Mouse (Mus musculus): ENCODE data around the gene Zfp410. TPM values are rescaled to one million over a fixed set of nuclear protein-coding genes. Genes with fewer than 3 reads are reported as not detected.
A peak's percentile ranks its signal among the peaks of the same experiment; 100 is the strongest.

Gene Zfp410
- total and polyA plus RNA-seq, 3 experiments = 45.5 to 189 (median 182) TPM

DNA sequence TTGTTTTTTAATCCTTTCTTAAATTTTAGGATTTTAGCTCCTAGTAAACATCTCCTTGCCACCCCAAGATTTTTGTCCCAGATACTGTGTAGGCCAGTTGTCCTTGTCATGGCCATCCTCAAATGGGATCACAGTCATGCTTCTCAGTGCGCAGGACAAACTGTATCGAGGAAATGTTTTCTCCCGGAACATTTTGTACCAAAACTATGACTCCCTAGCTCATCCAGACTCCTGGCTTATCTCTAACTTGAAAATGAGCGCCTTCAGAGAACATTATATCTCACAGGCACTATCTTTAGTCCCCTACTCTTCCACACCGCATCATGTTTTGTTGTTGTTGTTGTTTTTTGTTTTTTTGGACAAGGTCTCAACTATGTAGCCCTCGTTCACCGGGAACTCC, 646 bp upstream of the Zfp410 start:
- peak overlapping the region; percentile 81 for H3K9ac ChIP-seq (ENCODE audit: control insufficient read depth, low read depth, low read length, poor library complexity, severe bottlenecking)
- H3K36me3 ChIP-seq (ENCODE audit: control insufficient read depth in 1 of 2, insufficient read depth in 2 of 2, low read length in 2 of 2) = peaks cover 0 to 23% of the 10 kb centered on the region in 2 experiments; a peak in 2 of 4 replicates
- peak overlapping the region; percentile 86 to 91 for H3K4me3 ChIP-seq (ENCODE audit: control insufficient read depth in 1 of 2, insufficient read depth in 1 of 2, low read depth in 2 of 2, low read length in 2 of 2)
- H3K27ac ChIP-seq (ENCODE audit: control insufficient read depth, low read depth, low read length) = no peak overlapping the region
- TF ChIP-seq SIN3A (IDR thresholded peaks at IDR 0.05; ENCODE audit: low read length) (no peak), JUND (IDR thresholded peaks at IDR 0.05; ENCODE audit: low read depth, low read length) (no peak), ZMIZ1 (IDR thresholded peaks at IDR 0.05; ENCODE audit: low read depth, low read length) (no peak), CTCF (IDR thresholded peaks at IDR 0.05 in 2 of 3, conservative IDR thresholded peaks at IDR 0.05 in 1 of 3; ENCODE audit: control insufficient read depth in 1 of 3, insufficient read depth in 1 of 3, low read depth in 2 of 3, low read length in 3 of 3, poor library complexity in 1 of 3, severe bottlenecking in 1 of 3) (no peak), KAT2A (conservative IDR thresholded peaks at IDR 0.05; ENCODE audit: low read depth, low read length) (no peak), POLR2AphosphoS2 (IDR thresholded peaks at IDR 0.05; ENCODE audit: low read length) (no peak), ZKSCAN1 (IDR thresholded peaks at IDR 0.05; ENCODE audit: low read depth, low read length) (no peak), NELFE (IDR thresholded peaks at IDR 0.05; ENCODE audit: low read depth, low read length) (no peak)
- peaks cover 28% of the 10 kb centered on the region for H3K79me2 ChIP-seq (ENCODE audit: control insufficient read depth, insufficient read depth, low read length, poor library complexity)
- H3K9me3 ChIP-seq (replicated peaks; ENCODE audit: insufficient read depth, low read length) = no peaks in the 10 kb centered on the region
- no peak for DNase-seq (ENCODE audit: low read depth, low spot score)
- peaks cover 6 to 7% of the 10 kb centered on the region in 2 experiments; a peak in 3 of 4 replicates for H3K4me1 ChIP-seq (ENCODE audit: control insufficient read depth in 1 of 2, insufficient read depth in 2 of 2, low read length in 2 of 2)
- no peaks in the 10 kb centered on the region for H3K27me3 ChIP-seq (ENCODE audit: control insufficient read depth in 1 of 2, insufficient read depth in 2 of 2, low read length in 2 of 2)

- Histone ChIP-seq H3K9ac (ENCODE audit: control insufficient read depth, low read depth, low read length, poor library complexity, severe bottlenecking) (no peak overlapping the region), H3K27me3 (ENCODE audit: control insufficient read depth in 1 of 2, insufficient read depth in 2 of 2, low read length in 2 of 2) (no peaks in the 10 kb centered on the region), H3K27ac (ENCODE audit: control insufficient read depth, low read depth, low read length) (no peak overlapping the region), H3K79me2 (ENCODE audit: control insufficient read depth, insufficient read depth, low read length, poor library complexity) (0 out of 2 replicates have a peak, but pooled peaks cover 2% of the 10 kb centered on the region), H3K36me3 (ENCODE audit: control insufficient read depth in 1 of 2, insufficient read depth in 2 of 2, low read length in 2 of 2) (peaks cover 0 to 26% of the 10 kb centered on the region in 2 experiments; a peak in 2 of 4 replicates), H3K9me3 (replicated peaks; ENCODE audit: insufficient read depth, low read length) (no peaks in the 10 kb centered on the region), H3K4me3 (ENCODE audit: control insufficient read depth in 1 of 2, insufficient read depth in 1 of 2, low read depth in 2 of 2, low read length in 2 of 2) (no peak overlapping the region), H3K4me1 (ENCODE audit: control insufficient read depth in 1 of 2, insufficient read depth in 2 of 2, low read length in 2 of 2) (no peaks in the 10 kb centered on the region)
- DNase-seq (ENCODE audit: low read depth, low spot score) = no peak
- TF ChIP-seq SIN3A (IDR thresholded peaks at IDR 0.05; ENCODE audit: low read length) = no peak
- no peak for TF ChIP-seq GABPA (IDR thresholded peaks at IDR 0.05; ENCODE audit: low read depth, low read length)
- TF ChIP-seq CTCF (IDR thresholded peaks at IDR 0.05 in 2 of 3, conservative IDR thresholded peaks at IDR 0.05 in 1 of 3; ENCODE audit: control insufficient read depth in 1 of 3, insufficient read depth in 1 of 3, low read depth in 2 of 3, low read length in 3 of 3, poor library complexity in 1 of 3, severe bottlenecking in 1 of 3) = no peak
- TF ChIP-seq JUND (IDR thresholded peaks at IDR 0.05; ENCODE audit: low read depth, low read length) = no peak
- TF ChIP-seq POLR2A (IDR thresholded peaks at IDR 0.05; ENCODE audit: control insufficient read depth in 1 of 2, insufficient read depth in 1 of 2, low read depth in 1 of 2, low read length in 2 of 2, poor library complexity in 1 of 2) = no peak
- no peak for TF ChIP-seq MAZ (IDR thresholded peaks at IDR 0.05; ENCODE audit: low read depth, low read length)
- TF ChIP-seq RAD21 (IDR thresholded peaks at IDR 0.05; ENCODE audit: low read depth, low read length) = no peak
- TF ChIP-seq MYC (IDR thresholded peaks at IDR 0.05; ENCODE audit: low read depth, low read length) = no peak
- no peak for TF ChIP-seq BHLHE40 (IDR thresholded peaks at IDR 0.05; ENCODE audit: borderline replicate concordance, low read depth, low read length)
- TF ChIP-seq CHD1 (IDR thresholded peaks at IDR 0.05; ENCODE audit: low read depth, low read length) = no peak
- no peak for TF ChIP-seq ETS1 (IDR thresholded peaks at IDR 0.05; ENCODE audit: low read depth, low read length)
- TF ChIP-seq TBP (IDR thresholded peaks at IDR 0.05; ENCODE audit: low read depth, low read length) = no peak
- no peak for TF ChIP-seq NRF1 (IDR thresholded peaks at IDR 0.05; ENCODE audit: insufficient read depth, low read depth, low read length, poor library complexity, severe bottlenecking)
- TF ChIP-seq EP300 (IDR thresholded peaks at IDR 0.05; ENCODE audit: low read depth in 1 of 2, low read length in 2 of 2) = no peak
- TF ChIP-seq GATA1 (IDR thresholded peaks at IDR 0.05; ENCODE audit: low read depth, low read length) = no peak
- TF ChIP-seq POLR2AphosphoS2 (IDR thresholded peaks at IDR 0.05; ENCODE audit: low read length) = no peak
Measured at GRCm38 (mm10) chr12:84327111-84327512, 10.5 kb downstream of the Zfp410 start.

All from MEL (cell line).